Mouse (Mus musculus) liver, adult (tissue): Measurements from ENCODE around the gene Nuf2.

Experiments used
- GATA4 ChIP-seq: IDR thresholded peaks from 2 replicates; pipeline ENCODE4 v1.6.1; 2014; ENCODE audit warnings: mild to moderate bottlenecking, low read length; ENCODE audit not compliant: insufficient replicate concordance

Nuf2 gene

GRCm38 (mm10) chr1:169491561-169491960 is 39.7 kb downstream of the Nuf2 start:
- TF ChIP-seq GATA4 = no peak

GRCm38 (mm10) chr1:169485408-169485885 is 45.8 kb downstream of the Nuf2 start:
- no peak for TF ChIP-seq GATA4

GRCm38 (mm10) chr1:169484565-169484964 is 46.7 kb downstream of the Nuf2 start:
- no peak for TF ChIP-seq GATA4

GRCm38 (mm10) chr1:169482596-169483335 is 48.5 kb downstream of the Nuf2 start:
- TF ChIP-seq GATA4 = no peak

GRCm38 (mm10) chr1:169471185-169471584 is 60.1 kb downstream of the Nuf2 start:
- no peak for TF ChIP-seq GATA4

- no peak for TF ChIP-seq GATA4
Measured at GRCm38 (mm10) chr1:169467791-169468190, 63.5 kb downstream of the Nuf2 start.

GRCm38 (mm10) chr1:169462386-169463115 is 68.7 kb downstream of the Nuf2 start:
- TF ChIP-seq GATA4 = no peak

GRCm38 (mm10) chr1:169459071-169459782 is 72.0 kb downstream of the Nuf2 start:
- no peak for TF ChIP-seq GATA4
